Mouse (Mus musculus): Measurements from ENCODE around the gene Phf3.

DNA sequence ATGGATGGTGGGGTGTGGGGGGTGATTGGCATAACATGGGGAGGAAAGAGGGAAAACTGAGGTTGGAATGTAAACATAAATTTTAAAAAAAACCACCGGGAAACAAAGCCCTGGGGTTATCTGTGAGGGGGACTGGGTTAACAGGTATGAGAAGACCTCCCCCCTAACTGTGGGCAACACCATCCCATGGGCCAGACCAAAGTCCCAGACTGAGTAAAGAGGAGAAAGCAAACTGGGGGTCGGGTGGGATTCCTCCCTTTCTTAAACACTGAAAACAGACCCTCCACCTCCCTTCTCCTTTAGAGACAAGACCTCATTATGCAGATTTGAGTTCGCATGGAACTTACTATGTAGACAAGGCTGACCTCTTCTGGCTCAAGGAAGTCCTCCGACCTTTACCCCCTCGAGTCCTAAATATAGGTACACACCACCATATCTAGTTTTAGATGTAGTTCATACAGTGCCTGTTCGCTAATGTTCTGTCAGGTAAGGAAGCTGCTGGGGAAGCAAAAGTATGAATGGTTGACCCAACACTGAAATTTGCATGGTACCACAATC lies 74.4 kb downstream of the Phf3 start:
- TF ChIP-seq CTCF (IDR thresholded peaks at IDR 0.05; ENCODE audit: low read depth, low read length) (no peak), POLR2A (IDR thresholded peaks at IDR 0.05; ENCODE audit: extremely low read depth, insufficient read depth, low read length) (no peak)
